Mouse (Mus musculus): Measurements from ENCODE around the gene Tceal6.
"Not testable (repeated sequence)": the region's sequence is repeated elsewhere in the genome, so short reads cannot be mapped to it uniquely, and the experiment has no call there.

The Tceal6 gene

DNA sequence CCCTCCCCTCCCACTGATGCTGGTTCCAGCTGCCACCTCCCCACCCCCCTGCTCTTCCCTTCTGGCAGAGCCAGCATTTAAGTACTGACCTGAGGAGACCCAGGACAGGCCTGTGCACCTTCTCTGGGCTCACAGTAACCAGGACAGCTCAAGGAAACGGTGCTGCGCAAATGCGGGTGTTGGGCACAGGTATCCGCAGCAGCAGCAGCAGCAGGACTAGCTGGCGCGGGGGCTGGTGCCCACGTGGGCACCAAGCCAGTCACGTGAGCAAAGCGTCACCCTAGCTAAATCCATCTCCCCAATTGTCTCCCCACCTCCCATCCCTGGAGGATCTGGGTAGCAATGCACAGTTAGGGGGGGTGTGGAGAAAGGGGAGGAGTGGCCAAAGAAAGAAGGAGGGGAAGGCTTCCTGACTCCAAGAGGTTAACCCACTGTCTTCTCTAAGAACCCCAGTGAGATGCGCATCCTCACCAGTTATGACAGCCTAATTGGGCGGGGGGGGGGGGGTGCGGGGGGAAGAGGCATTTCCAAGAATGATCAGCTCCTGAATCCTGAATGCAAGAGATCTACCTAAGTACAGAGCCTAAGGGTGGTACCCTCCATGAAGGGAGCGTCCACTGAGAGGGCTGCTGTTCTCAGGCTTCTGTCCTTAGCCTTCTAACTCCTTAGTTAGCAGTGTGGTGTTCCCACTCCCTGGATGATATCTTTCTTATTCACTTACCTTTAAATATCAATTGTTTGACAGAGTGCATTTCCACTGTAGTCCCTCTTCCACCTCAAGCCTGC lies at the start of gene Tceal6:
TSS of gene Tceal6 (minus strand) at position 252 of the 786 bp plus-strand sequence.
- DNase-seq (ENCODE audit: low spot score in 2 of 2): no peak

DNA sequence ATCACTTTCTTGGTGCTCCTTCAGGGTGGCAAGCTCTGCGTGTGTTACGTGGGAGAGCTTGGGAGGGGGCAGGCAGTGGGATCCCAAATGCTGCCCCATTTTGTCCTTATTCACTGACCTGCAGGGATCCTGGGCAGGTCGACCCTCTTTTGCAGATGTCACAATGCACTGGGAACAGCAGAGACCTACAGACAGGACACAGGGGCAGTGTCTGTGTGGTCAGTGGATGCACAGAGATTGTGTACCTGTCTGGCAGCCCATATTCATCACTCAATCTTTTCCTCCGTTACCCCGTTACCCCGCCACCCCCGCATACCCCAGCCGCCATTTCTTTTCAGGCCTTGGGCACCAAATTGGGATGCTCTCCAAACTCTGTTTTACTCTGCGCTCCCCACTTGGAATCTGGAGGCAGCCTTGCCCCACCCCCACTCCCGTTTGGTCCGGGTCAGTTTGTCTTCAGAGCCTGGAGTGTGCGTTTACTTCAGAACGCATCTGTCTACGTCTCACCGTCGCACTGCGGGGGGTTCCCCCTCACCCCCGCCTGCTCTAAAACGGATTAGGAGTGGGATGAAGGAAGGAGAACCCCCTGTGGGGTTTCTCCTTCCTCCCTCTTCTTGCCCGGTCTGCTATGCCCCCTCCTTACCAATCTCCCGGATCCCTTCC lies 583 bp downstream of the Tceal6 start:
- DNase-seq (ENCODE audit: low spot score in 2 of 2): not testable (repeated sequence)

DNA sequence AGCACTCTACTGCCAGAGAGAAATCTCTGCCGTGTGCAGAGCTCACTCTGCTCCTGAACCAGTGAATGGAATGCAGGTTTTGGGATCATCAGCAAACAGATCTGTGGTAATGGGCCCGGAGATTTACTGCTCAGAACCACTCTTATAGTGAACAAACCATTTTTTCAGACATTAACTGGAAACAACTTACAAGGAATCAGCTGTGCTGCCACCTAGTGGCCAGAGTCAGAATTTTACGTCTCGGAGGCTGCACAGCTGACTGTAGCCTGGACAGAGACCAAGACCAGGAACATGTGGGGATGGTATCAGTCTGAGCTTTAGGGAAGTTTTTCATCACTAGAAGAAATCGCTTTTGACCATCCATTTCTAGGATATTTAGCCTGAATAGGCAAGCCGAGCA lies 20.6 kb downstream of the Tceal6 start:
- DNase-seq (ENCODE audit: low spot score in 2 of 2): not testable (repeated sequence)

DNA sequence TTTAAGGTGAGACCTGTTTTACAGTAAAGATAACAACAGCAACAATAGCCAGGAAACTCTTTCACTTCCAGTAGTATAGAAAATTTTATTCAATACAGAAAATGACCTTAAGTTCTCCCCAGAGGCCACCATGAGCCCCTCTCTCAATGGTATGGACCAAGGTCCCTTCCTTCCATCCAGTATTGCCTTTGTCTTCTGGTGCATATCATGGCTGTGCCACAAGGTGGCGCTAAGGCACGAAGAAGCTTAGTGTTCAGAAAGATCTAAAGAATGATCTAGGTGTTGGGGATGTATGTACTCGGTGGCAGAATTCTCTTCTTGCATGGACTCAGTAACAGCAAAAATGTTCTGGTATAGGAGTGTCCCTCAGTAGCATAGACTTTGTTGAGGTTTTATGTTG lies 21.8 kb downstream of the Tceal6 start:
- not testable (repeated sequence) for DNase-seq (ENCODE audit: low spot score in 2 of 2)

DNA sequence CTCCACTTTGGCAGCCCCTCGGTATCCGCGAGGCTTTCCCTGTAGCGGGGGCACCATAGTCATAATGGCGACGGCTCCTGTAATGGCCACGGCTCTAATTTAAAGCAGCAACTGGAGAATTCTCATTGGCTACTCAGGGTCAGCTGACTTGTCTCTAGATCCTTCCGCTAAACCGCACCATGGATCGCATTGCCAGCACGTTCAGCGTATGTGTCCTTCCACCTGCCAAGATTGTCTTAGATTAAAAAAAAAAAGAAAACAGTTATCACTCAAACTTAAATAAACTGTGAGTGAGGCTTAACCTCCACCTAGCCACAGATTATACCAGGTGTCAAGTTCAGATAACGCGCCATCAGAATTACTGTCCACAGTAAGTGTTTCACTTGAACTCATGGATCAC lies 33.0 kb downstream of the Tceal6 start, which contains the start of gene Gm15023:
TSS of gene Gm15023 (minus strand) at position 101 of the 400 bp plus-strand sequence.
- not testable (repeated sequence) for DNase-seq (ENCODE audit: low spot score in 2 of 2)

Measured in thymus, postnatal 10 days (tissue).